Mouse (Mus musculus) limb, embryonic 12.5 days (tissue): ENCODE results near the gene Phb2. TPM values are rescaled to one million over a fixed set of nuclear protein-coding genes. Genes with fewer than 3 reads are reported as not detected.

Source experiments
- ATAC-seq: fragments of 200-750 bp; cut with Nextera tagmentation; 2 replicates; pipeline ENCODE4 v1.8.0; 2017; ENCODE audit warnings: low read depth, moderate TSS enrichment; ENCODE audit not compliant: insufficient number of reproducible peaks, insufficient read depth, low FRiP score, low TSS enrichment
- H3K27ac ChIP-seq: fragments of 300-500 bp; sonication (generic); 2 replicates; pipeline ENCODE4 v1.5.1; 2016; ENCODE audit warnings: mild to moderate bottlenecking, moderate library complexity
- H3K27me3 ChIP-seq: fragments of 300-500 bp; sonication (generic); 2 replicates; pipeline ENCODE4 v1.6.1; 2016; ENCODE audit warnings: mild to moderate bottlenecking, moderate library complexity
- H3K36me3 ChIP-seq: fragments of 300-500 bp; sonication (generic); 2 replicates; pipeline ENCODE4 v1.6.1; 2016; ENCODE audit warnings: mild to moderate bottlenecking, moderate library complexity
- H3K4me1 ChIP-seq: fragments of 300-500 bp; sonication (generic); replicated peaks from 2 replicates; pipeline ENCODE4 v1.6.1; 2016
- H3K4me2 ChIP-seq: fragments of 300-500 bp; sonication (generic); 2 replicates; pipeline ENCODE4 v1.6.1; 2016; ENCODE audit warnings: mild to moderate bottlenecking, moderate library complexity
- H3K4me3 ChIP-seq: fragments of 300-500 bp; sonication (generic); replicated peaks from 2 replicates; pipeline ENCODE4 v1.5.1; 2016; ENCODE audit warnings: mild to moderate bottlenecking
- H3K9ac ChIP-seq: fragments of 300-500 bp; sonication (generic); replicated peaks from 2 replicates; pipeline ENCODE4 v1.6.1; 2016; ENCODE audit warnings: mild to moderate bottlenecking, moderate library complexity
- H3K9me3 ChIP-seq: fragments of 300-500 bp; sonication (generic); 2 replicates; pipeline ENCODE4 v1.6.1; 2016; ENCODE audit warnings: mild to moderate bottlenecking, moderate library complexity
- WGBS: fragments of 180-500 bp; shearing (Covaris S2); methylation state at CpG from one replicate; pipeline ENCODE4 v1.1.7; 2016; 5-methylcytosine and 5-hydroxymethylcytosine counted together
- polyA plus RNA-seq: library from polyadenylated mRNA; unstranded; fragments of >200 nt; fragmentation: Nextera tagmentation; extraction: Ambion mirVana; gene quantifications from 2 replicates; pipeline ENCODE4 v1.2.1, GENCODE M21; 2016

Gene Phb2
- polyA plus RNA-seq = 358 and 367 TPM in 2 replicates

GRCm38 (mm10) chr6:124711824-124712782 is at the start of gene Phb2, which contains the start of gene Emg1:
TSS of gene Phb2 (plus strand) at chr6:124712336.
TSS of gene Emg1 (minus strand) at chr6:124712178.
- H3K9ac ChIP-seq = peak within 1 kb of the TSS; percentile 92
- under 1% methylated on average over 76 of the region's 76 CpGs for WGBS

DNA sequence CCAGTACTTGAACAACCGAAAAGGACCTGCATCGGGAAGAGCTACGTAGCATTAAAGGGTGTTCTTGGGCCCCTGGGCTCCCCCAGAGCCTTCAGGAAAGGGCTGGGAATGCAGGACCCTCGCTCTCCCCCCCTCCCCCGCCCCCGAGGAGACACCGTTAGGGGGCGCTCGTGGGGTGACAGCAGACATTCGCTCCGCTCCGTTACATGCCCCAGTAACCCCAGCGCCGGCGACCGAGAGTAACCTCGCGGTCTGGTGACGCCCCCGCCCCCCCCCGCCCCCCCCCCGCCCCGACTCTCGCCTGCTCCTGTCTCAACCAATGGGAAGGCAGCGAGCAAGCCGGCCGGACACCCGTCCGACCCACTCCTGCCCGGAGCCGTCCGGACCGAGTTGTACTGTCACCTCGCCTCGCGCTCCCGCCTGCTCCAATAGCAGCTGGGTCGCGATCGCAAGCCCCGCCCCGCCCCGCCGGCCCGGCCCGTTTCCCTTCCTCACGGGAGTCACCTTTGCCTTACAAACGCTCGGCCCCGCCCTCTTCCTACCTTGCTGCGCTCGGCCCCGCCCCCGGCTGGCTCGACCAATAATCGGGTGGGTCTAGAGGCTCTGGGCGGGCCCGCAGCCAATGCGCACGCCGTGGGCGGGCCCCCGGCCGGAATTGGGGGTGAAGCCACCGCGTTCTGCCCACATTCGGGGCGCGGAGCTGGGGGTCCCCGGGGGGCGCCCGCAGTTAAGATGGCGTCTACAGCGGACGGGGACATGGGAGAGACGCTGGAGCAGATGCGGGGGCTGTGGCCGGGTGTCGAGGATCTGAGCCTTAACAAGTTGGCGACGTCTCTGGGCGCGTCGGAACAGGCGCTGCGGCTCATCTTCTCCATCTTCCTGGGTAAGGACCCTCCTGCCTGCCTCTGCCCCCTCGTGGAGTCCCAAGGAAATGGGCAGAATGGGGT is 49.4 kb upstream of the Phb2 start, which contains the start of gene Lpcat3:
Lpcat3 (plus strand) TSS at position 551 of the 947 bp plus-strand sequence.
- H3K36me3 ChIP-seq = no peaks in the 10 kb centered on the region
- H3K27me3 ChIP-seq = no peaks in the 10 kb centered on the region
- peak within 1 kb of the TSS; percentile 71 for H3K9ac ChIP-seq
- ATAC-seq = peak; percentile 97
- H3K27ac ChIP-seq = peak within 1 kb of the TSS; percentile 78
- H3K4me3 ChIP-seq = peak within 1 kb of the TSS; percentile 65
- H3K4me2 ChIP-seq = peak within 1 kb of the TSS; percentile 81
- H3K9me3 ChIP-seq = no peaks in the 10 kb centered on the region
- H3K4me1 ChIP-seq = peaks cover 8% of the 10 kb centered on the region; the same call in 1 of the 2 replicates
- WGBS = 2% methylated on average over 84 of the region's 87 CpGs

More at GRCm38 (mm10) chr6:124711824-124712782, at the start of gene Phb2, which contains the start of gene Emg1:
- peak within 1 kb of the TSS; percentile 90 for H3K27ac ChIP-seq
- H3K27me3 ChIP-seq = no peaks in the 10 kb centered on the region
- H3K36me3 ChIP-seq = peaks cover 61% of the 10 kb centered on the region
- H3K4me3 ChIP-seq = peak within 1 kb of the TSS; percentile 95
- no peaks in the 10 kb centered on the region for H3K9me3 ChIP-seq
- peak; percentile 96 for ATAC-seq
- H3K4me2 ChIP-seq = peak within 1 kb of the TSS; percentile 96
- peaks cover 32% of the 10 kb centered on the region for H3K4me1 ChIP-seq

- peaks cover 8% of the 10 kb centered on the region; the same call in 1 of the 2 replicates for H3K4me1 ChIP-seq
- no peak; the same call in 1 of the 2 replicates for ATAC-seq
- H3K27ac ChIP-seq = peak overlapping the region; percentile 78; the same call in 1 of the 2 replicates
- H3K9me3 ChIP-seq = no peaks in the 10 kb centered on the region
- 20% methylated on average over 13 of the region's 13 CpGs for WGBS
- H3K36me3 ChIP-seq = no peaks in the 10 kb centered on the region
- H3K4me2 ChIP-seq = peak overlapping the region; percentile 81
- H3K4me3 ChIP-seq = peak overlapping the region; percentile 65
- peak overlapping the region; percentile 71 for H3K9ac ChIP-seq
- H3K27me3 ChIP-seq = no peaks in the 10 kb centered on the region
These were observed 48.7 kb upstream of the Phb2 start for GRCm38 (mm10) chr6:124663424-124663795.

DNA sequence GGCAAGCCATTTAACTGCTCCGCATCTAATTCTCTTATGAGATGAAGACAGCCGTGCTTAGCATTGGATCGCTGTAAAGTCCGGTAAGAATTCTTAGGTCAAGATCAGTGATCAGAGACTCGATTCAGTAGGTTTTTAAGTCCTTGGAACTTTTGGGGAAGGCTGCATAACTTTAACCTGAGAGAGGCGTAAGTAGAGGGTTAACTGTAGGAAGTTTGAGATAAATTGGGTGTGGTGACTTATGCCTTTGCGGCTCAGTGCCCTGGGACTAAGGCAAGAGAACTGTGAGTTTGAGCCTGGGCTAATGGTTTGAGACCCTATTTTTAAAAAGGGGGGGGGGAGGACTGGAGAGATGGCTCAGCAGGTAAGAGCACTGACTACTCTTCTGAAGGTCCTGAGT is 47.9 kb upstream of the Phb2 start:
- H3K4me2 ChIP-seq = peak overlapping the region; percentile 81
- no peak overlapping the region for H3K4me3 ChIP-seq
- no peak overlapping the region for H3K9ac ChIP-seq
- 81% methylated on average over 7 of the region's 7 CpGs for WGBS
- H3K36me3 ChIP-seq = no peaks in the 10 kb centered on the region
- no peaks in the 10 kb centered on the region for H3K9me3 ChIP-seq
- no peak for ATAC-seq
- H3K4me1 ChIP-seq = peaks cover 8% of the 10 kb centered on the region; the same call in 1 of the 2 replicates
- H3K27ac ChIP-seq = no peak overlapping the region
- no peaks in the 10 kb centered on the region for H3K27me3 ChIP-seq

DNA sequence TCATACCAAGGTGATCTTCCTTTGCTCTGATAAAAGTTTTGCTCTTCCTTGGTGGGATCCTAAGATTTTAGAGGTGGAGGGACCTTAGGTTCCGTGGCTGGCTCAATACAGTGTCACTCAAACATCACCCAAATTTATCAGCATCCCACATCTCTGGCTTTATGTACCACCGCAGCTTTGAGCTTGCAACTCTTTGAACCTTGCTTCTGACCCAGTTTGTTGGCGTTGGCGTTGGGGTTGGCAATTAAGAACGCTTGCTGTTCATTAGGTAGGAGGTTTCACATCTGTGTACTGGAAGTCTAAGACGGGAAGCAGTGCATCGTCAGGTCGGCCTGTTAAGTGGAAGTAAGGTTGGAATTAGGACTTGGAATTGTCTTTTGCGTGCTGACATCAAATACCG is 47.1 kb upstream of the Phb2 start:
- WGBS = 89% methylated on average over 10 of the region's 10 CpGs

DNA sequence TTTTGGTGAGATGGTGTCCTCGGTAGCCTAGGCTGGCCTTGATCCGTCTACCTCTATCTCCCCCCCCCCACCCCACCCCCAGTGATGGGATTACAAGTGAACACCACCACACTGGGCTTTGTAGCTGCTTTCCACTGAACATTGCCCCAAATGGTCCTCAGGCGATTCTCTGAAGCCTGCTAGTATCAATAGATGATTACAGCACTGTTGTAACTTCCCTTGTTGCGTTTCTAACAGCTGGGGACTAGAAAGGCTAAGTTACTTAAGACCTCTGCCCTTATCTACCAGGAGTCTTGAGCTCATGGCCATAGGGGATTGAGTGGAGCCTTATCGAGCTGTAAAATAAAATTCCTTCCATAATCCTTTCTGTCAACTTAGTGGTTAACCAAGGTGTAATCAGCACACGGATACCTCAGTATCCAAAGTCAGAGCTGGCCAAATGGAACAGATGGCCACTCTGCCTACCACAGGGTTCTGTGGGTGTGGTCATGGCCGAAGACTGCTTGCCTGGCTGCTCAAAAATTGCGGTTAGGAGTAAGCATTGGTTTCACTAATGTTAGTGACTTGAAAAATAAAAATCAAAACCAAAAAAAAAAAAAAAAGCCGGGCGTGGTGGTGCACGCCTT is 42.8 kb upstream of the Phb2 start:
- Histone ChIP-seq H3K27ac (no peak overlapping the region), H3K36me3 (peaks cover 4% of the 10 kb centered on the region; the same call in 1 of the 2 replicates), H3K4me3 (no peak overlapping the region), H3K9me3 (no peaks in the 10 kb centered on the region; the same call in 1 of the 2 replicates), H3K27me3 (no peaks in the 10 kb centered on the region), H3K4me2 (no peak overlapping the region), H3K4me1 (peaks cover 16% of the 10 kb centered on the region), H3K9ac (no peak overlapping the region)
- ATAC-seq = no peak
- WGBS = 80% methylated on average over 11 of the region's 11 CpGs

More for the DNA sequence above, 47.1 kb upstream of the Phb2 start:
- no peak overlapping the region for H3K4me3 ChIP-seq
- H3K27ac ChIP-seq = no peak overlapping the region
- H3K4me1 ChIP-seq = peaks cover 8% of the 10 kb centered on the region; the same call in 1 of the 2 replicates
- no peaks in the 10 kb centered on the region for H3K27me3 ChIP-seq
- H3K9ac ChIP-seq = no peak overlapping the region
- H3K9me3 ChIP-seq = no peaks in the 10 kb centered on the region
- ATAC-seq = no peak
- H3K36me3 ChIP-seq = no peaks in the 10 kb centered on the region
- H3K4me2 ChIP-seq = no peak overlapping the region

- Histone ChIP-seq H3K27me3 (no peaks in the 10 kb centered on the region), H3K9me3 (no peaks in the 10 kb centered on the region; the same call in 1 of the 2 replicates), H3K9ac (no peak overlapping the region), H3K4me3 (no peak overlapping the region), H3K4me1 (peaks cover 16% of the 10 kb centered on the region), H3K36me3 (peaks cover 12% of the 10 kb centered on the region; the same call in 1 of the 2 replicates), H3K4me2 (no peak overlapping the region), H3K27ac (no peak overlapping the region)
- no peak for ATAC-seq
- 92% methylated on average over 7 of the region's 7 CpGs for WGBS
These were observed 41.7 kb upstream of the Phb2 start for GRCm38 (mm10) chr6:124670281-124670900.

- no peak overlapping the region for H3K4me2 ChIP-seq
- H3K4me3 ChIP-seq = no peak overlapping the region
- H3K27ac ChIP-seq = no peak overlapping the region; the same call in 1 of the 2 replicates
- no peak overlapping the region for H3K9ac ChIP-seq
- H3K9me3 ChIP-seq = no peaks in the 10 kb centered on the region; the same call in 1 of the 2 replicates
- no peak for ATAC-seq
- no peaks in the 10 kb centered on the region for H3K27me3 ChIP-seq
- H3K36me3 ChIP-seq = peaks cover 15% of the 10 kb centered on the region; the same call in 1 of the 2 replicates
- 42% methylated on average over 6 of the region's 6 CpGs for WGBS
- H3K4me1 ChIP-seq = peaks cover 16% of the 10 kb centered on the region
These were observed 40.0 kb upstream of the Phb2 start for GRCm38 (mm10) chr6:124672100-124672499.

DNA sequence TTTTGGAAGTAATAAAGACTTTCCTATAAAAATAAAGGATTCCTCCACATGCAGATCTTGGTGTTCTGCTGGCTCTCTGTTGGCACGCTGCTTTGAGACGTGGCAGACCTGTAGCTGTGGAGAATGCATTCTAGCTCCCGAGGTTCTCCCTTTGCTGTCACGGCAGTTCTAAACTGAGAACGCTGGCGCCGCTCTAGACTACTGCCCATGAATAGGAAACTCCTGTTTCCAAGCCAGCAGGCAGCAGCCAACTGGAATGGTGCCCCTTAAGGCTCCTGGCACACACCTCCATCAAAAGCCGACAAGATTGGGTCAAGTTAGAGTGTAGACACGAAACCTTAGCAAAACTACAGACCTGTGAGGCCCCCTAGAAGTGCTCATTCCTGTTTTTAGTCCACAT is 38.5 kb upstream of the Phb2 start:
- Histone ChIP-seq H3K4me3 (no peak overlapping the region), H3K27me3 (no peaks in the 10 kb centered on the region), H3K36me3 (peaks cover 15% of the 10 kb centered on the region; the same call in 1 of the 2 replicates), H3K9me3 (no peaks in the 10 kb centered on the region; the same call in 1 of the 2 replicates), H3K4me2 (no peak overlapping the region), H3K4me1 (peaks cover 16% of the 10 kb centered on the region), H3K9ac (no peak overlapping the region), H3K27ac (peak overlapping the region; percentile 29; the same call in 1 of the 2 replicates)
- no peak for ATAC-seq
- WGBS = 87% methylated on average over 9 of the region's 9 CpGs

DNA sequence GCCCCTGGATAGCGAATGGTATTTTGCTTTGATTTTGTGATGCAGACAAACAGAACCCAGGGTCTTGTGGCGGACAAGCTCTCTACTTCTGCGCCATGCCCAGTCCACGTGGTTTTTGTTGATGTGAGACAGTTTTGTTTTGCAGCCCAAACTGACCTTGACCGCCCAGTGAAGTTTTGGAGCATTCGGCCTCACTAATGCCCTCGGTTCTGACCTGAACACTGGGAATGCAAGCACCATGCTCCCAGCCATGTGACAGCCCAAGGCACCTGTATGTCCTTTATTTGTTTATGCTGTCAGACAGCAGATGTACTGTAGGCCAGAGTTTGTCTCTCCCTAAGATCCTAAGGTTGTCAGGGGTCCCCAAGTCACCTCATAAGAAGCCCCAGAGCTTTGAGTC is 37.5 kb upstream of the Phb2 start:
- Histone ChIP-seq H3K27ac (no peak overlapping the region), H3K4me1 (peaks cover 16% of the 10 kb centered on the region), H3K9me3 (no peaks in the 10 kb centered on the region; the same call in 1 of the 2 replicates), H3K4me2 (no peak overlapping the region), H3K9ac (no peak overlapping the region), H3K4me3 (no peak overlapping the region), H3K36me3 (peaks cover 15% of the 10 kb centered on the region; the same call in 1 of the 2 replicates), H3K27me3 (no peaks in the 10 kb centered on the region)
- ATAC-seq = no peak
- 93% methylated on average over 7 of the region's 7 CpGs for WGBS
